Mouse (Mus musculus) kidney, adult 2 months (tissue): ENCODE results near the gene Ica1.

Source experiments
- CTCF ChIP-seq: fragments of 200-500 bp; conservative IDR thresholded peaks from 2 replicates; pipeline ENCODE4 v1.5.1; 2011; ENCODE audit warnings: low read depth, mild to moderate bottlenecking, control low read depth, low read length, moderate library complexity, mixed read lengths; ENCODE audit not compliant: insufficient read depth, insufficient read length
- POLR2A ChIP-seq: fragments of 200-500 bp; IDR thresholded peaks from one replicate; pipeline ENCODE4 v1.6.1; 2011; ENCODE audit warnings: low read depth, low read length, control low read depth

- TF ChIP-seq POLR2A (no peak), CTCF (no peak)
Measured at GRCm38 (mm10) chr6:8683379-8683778, 94.9 kb downstream of the Ica1 start.
